Mouse (Mus musculus) leukemia stem cell, adult 10-12 weeks (primary cell): ENCODE measurements around the gene Stk4. TPM values are rescaled to one million over a fixed set of nuclear protein-coding genes. Genes with fewer than 3 reads are reported as not detected.

ENCODE experiments used
- polyA plus RNA-seq: library from polyadenylated mRNA; stranded (reverse); fragments of >175 nt; gene quantifications from 2 replicates; pipeline ENCODE4 v1.2.3, GENCODE M21; 2012; ENCODE audit warnings: low replicate concordance

Stk4 gene
- polyA plus RNA-seq, result 7.5 and 23.7 TPM in 2 replicates

DNA sequence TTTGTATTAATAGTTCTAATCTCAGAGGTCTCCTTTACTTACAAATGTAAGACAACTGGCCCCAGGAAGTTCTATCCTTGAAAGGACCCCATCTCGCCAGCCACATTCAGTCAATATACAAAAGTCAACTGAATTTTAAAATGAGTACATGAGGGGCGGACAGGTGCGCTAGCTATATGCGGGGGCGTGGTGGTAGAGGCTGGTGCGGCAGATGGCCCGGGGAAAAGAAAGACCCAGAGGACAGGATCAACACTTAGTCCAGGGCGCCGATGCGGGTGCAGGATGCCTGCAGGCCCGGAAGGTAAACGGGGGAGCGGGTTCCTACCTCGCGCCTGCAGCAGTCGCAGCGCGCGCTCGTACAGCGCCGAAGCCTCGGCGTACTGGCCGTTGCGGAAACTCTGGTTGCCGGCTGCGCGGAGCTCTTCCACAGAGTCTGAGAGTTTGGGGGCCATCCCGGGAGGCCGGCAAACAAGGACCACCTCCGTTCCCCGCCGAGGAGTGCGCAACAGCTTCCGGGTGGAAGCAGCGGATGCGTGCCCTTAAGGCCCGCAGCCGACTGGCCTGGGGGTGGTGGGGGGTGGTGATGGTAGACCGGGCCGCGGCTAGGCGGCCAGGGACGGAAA lies at the start of gene Stk4:
Stk4 (plus strand) TSS at position 181 of the 623 bp plus-strand sequence.

DNA sequence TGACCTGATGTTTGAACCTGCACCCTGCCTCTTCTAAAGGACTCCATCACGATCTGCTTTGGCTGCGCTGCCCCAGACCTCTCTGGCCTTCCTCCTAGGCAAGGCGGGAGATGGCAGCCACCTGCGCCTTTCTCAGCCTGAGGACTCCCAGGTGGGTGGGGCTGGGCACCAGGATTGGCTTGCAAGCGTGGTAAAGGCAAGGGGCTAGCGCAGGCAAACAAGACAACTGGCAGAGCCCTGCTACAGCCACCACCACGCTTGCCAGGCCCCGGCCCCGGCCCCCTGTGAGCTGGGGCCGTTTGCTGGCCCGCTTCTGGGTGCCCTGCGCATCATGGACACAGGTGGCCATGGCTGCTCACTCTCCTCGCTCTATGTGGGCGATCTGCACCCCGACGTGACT lies 45.0 kb upstream of the Stk4 start, which contains the start of gene Pabpc1l:
Pabpc1l (plus strand) TSS at position 301 of the 400 bp plus-strand sequence.

DNA sequence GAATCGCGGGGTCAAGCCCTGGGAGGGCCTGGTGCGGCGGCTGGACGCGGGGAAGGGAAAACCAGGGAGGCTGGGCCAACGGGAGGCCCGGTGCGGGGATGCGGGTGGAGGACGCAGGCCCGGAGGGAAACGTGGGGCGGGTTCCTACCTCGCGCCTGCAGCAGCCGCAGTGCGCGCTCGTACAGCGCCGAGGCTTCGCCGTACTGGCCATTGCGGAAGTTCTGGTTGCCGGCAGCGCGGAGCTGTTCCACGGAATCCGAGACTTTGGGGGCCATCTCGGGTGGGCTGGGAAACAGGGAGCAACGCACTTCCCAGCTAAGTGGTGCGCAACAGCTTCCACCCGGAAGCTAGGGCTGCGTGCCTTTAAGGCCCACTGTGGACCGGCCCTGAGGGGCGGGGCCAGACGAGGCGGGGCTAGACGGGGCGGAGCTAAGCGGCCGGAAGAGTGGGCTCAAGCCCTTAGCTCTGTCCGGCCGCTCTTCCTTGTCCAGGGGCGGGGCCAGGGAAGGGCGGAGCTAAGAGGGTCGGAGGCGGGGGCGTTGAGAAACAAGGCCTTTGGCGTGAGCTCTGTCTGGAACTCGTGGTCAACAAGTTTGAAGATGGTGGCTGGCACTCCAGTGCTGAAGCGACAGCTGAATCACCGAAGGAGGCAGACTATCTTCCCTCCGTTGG lies 779 bp downstream of the Stk4 start, which contains the start of gene Tomm34:
Tomm34 (minus strand) TSS at position 405 of the 672 bp plus-strand sequence.

DNA sequence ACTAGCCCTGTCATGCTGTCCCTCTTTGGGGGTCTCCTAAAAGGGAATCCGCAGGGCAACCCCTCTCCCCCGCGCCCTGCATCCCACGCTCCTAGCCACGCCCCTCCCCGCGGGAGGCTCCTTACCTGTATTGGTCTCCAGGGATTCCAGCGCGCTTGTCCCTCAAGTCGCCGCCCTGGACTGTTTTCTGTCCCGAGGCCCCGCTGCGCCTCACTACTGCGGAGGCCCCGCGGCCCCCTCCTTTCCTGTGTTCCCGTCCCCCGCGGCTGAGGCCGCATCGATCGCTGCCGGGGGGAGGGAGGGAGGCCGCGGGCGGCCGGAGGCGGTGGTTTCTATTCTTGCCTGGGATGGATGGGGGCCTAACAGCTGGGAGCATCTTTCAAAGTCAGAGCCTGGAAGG lies 100.8 kb downstream of the Stk4 start, which contains the start of gene Kcns1:
Kcns1 (minus strand) TSS at position 212 of the 400 bp plus-strand sequence.

DNA sequence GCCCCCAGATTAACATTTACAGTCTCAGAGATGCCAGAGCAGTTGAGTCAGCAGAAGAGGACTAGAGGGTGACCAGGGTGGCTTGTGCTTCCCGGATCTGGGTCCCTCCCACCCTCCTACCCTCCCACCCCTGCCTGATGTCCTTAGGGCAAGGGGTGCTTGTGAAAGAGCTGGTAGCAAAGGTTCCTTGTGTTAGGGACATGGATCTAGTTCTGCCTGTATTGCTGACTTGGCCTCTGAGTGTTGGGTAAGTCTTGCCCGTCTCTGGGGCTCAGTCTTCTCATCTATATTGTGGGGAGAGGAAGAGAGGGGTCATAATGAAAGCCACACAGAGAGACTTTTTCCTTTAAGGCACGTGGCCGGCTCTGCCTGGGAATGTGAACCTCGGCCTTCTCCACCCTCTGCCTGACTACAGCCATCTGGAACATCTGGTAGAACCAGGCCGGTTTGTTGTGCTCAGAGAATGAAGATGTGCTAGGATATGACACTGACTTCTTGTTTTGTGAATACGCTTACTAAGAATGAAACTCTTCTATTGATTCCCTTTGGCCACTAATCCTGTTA lies 112.7 kb downstream of the Stk4 start, which contains the start of gene Wfdc5:
Wfdc5 (minus strand) TSS at position 51 of the 564 bp plus-strand sequence.

DNA sequence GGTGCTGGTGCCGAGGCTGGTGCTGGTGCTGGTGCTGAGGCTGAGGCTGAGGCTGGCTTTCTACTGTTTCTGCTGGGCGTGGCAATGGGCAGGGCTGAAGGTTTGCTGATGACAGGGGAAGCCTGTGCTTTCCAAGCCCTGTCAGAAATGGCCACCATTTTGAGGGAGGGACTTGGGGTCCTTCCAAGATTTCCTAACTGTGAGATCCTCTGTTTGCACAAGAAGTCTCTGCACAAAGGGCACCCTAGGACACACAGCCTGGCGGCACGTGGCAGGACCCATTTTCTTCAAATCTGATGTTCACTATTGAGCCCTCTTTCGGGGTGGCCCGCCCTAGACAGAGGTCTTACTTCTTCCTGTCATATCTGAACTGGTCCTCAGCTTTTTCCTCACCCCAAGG lies 120.5 kb downstream of the Stk4 start, which contains the start of gene Wfdc12:
Wfdc12 (minus strand) TSS at position 33 of the 400 bp plus-strand sequence.

DNA sequence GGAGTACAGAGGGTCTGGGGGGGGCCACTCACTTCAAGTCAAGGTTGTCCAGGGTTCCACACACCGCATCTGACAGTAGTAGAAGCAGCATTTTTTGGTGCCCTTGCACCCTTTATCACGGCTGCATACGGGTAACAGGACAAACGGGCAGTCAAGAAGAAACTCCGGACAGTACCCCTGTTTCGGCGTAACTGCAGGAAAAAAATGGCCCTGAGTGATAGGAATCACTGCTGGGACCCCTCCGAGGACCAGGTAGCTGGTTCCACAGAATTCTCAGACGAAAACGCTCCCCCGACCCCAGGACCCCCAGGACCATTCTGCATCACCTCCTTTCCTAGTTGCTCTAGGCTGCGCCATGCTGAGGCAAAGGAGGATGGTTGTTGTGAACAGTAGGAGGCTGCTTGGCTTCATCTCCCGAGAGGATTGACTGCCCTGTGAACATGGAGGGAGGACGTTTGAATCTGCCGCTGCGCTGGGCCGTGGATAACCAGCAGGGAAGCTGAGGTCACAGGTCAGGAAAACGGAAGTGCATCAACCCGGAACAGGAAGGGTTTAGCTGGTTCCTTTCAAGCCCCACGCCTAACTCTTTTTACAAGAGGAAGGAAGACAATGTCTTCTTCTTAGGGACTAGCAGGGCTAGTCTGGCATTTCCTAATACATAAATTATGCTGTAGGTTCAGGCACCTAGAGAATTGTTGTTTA lies 129.7 kb downstream of the Stk4 start, which contains the start of gene Wfdc15a:
Wfdc15a (minus strand) TSS at position 505 of the 702 bp plus-strand sequence.

Other genes with a start within 250 kb of the Stk4 start
- gene Ccn5, start 249.5 kb upstream of the Stk4 start, polyA plus RNA-seq, result 0.89 and 1.5 TPM in 2 replicates
- not detected in 2 replicates for gene Kcnk15, start 216.7 kb upstream of the Stk4 start, polyA plus RNA-seq
- not detected in 2 replicates for gene Rims4, start 151.6 kb upstream of the Stk4 start, polyA plus RNA-seq
- 41.7 and 48.9 TPM in 2 replicates for gene Ywhab, start 75.4 kb upstream of the Stk4 start, polyA plus RNA-seq
- not detected in 2 replicates for gene Pabpc1l, start 44.9 kb upstream of the Stk4 start, polyA plus RNA-seq
- 32.5 and 38.0 TPM in 2 replicates for gene Tomm34, start 847 bp downstream of the Stk4 start, polyA plus RNA-seq
- gene Kcns1, start 100.8 kb downstream of the Stk4 start, polyA plus RNA-seq, result 0.08 and 0.16 TPM in 2 replicates
- gene Wfdc5, start 112.4 kb downstream of the Stk4 start, polyA plus RNA-seq, result not detected in 2 replicates
- 0.25 TPM in 1 of 2 replicates, not detected in the other for gene Wfdc12, start 120.3 kb downstream of the Stk4 start, polyA plus RNA-seq
- not detected in 2 replicates for gene Wfdc15a, start 129.8 kb downstream of the Stk4 start, polyA plus RNA-seq
- not detected in 2 replicates for gene Wfdc15b, start 151.3 kb downstream of the Stk4 start, polyA plus RNA-seq
- gene Svs2, start 168.1 kb downstream of the Stk4 start, polyA plus RNA-seq, result not detected in 2 replicates
- gene Svs3b, start 186.3 kb downstream of the Stk4 start, polyA plus RNA-seq, result not detected in 2 replicates
- gene Svs4, start 208.1 kb downstream of the Stk4 start, polyA plus RNA-seq, result not detected in 2 replicates
- gene Svs3a, start 218.9 kb downstream of the Stk4 start, polyA plus RNA-seq, result not detected in 2 replicates
- not detected in 2 replicates for gene Svs6, start 246.4 kb downstream of the Stk4 start, polyA plus RNA-seq